Mouse (Mus musculus) liver, adult 2 months (tissue): ENCODE results near the gene Adam22.

Source experiments
- CTCF ChIP-seq: fragments of 200-500 bp; IDR thresholded peaks from 2 replicates; pipeline ENCODE4 v1.5.1; 2011; ENCODE audit warnings: low read depth, low read length, control low read depth
- POLR2A ChIP-seq: fragments of 200-500 bp; IDR thresholded peaks from 2 replicates; pipeline ENCODE4 v1.6.1; 2011; ENCODE audit warnings: low read length, control low read depth; ENCODE audit not compliant: insufficient read depth; ENCODE audit errors: extremely low read depth

- TF ChIP-seq CTCF = no peak
- TF ChIP-seq POLR2A = no peak
These were observed 312.2 kb downstream of the Adam22 start for GRCm38 (mm10) chr5:8055721-8056129.
